Mouse (Mus musculus) heart, embryonic 13.5 days (tissue): ENCODE results near the gene Pnkd. TPM values are rescaled to one million over a fixed set of nuclear protein-coding genes. Genes with fewer than 3 reads are reported as not detected.
A peak's percentile ranks its signal among the peaks of the same experiment; 100 is the strongest.

Source experiments
- ATAC-seq: fragments of 200-750 bp; cut with Nextera tagmentation; 2 replicates; pipeline ENCODE4 v1.8.0; 2017; ENCODE audit warnings: moderate TSS enrichment; ENCODE audit not compliant: insufficient number of reproducible peaks, low FRiP score, low TSS enrichment; ENCODE audit errors: extremely low read depth
- H3K27ac ChIP-seq: fragments of 300-500 bp; sonication (generic); replicated peaks from 2 replicates; pipeline ENCODE4 v1.5.1; 2015; ENCODE audit warnings: moderate library complexity, mild to moderate bottlenecking, inconsistent platforms
- H3K27me3 ChIP-seq: fragments of 300-500 bp; sonication (generic); replicated peaks from 2 replicates; pipeline ENCODE4 v1.6.1; 2015; ENCODE audit warnings: mild to moderate bottlenecking, inconsistent platforms
- H3K36me3 ChIP-seq: fragments of 300-500 bp; sonication (generic); 2 replicates; pipeline ENCODE4 v1.6.1; 2015; ENCODE audit warnings: mild to moderate bottlenecking, inconsistent platforms
- H3K4me1 ChIP-seq: fragments of 300-500 bp; sonication (generic); 2 replicates; pipeline ENCODE4 v1.6.1; 2015; ENCODE audit warnings: inconsistent platforms
- H3K4me2 ChIP-seq: fragments of 300-500 bp; sonication (generic); 2 replicates; pipeline ENCODE4 v1.6.1; 2015; ENCODE audit warnings: inconsistent platforms, mild to moderate bottlenecking, moderate library complexity
- H3K4me3 ChIP-seq: fragments of 300-500 bp; sonication (generic); 2 replicates; pipeline ENCODE4 v1.5.1; 2015; ENCODE audit warnings: moderate library complexity, mild to moderate bottlenecking, inconsistent platforms
- H3K9ac ChIP-seq: fragments of 300-500 bp; sonication (generic); 2 replicates; pipeline ENCODE4 v1.6.1; 2015; ENCODE audit warnings: inconsistent platforms, mild to moderate bottlenecking, moderate library complexity
- H3K9me3 ChIP-seq: fragments of 300-500 bp; sonication (generic); 2 replicates; pipeline ENCODE4 v1.6.1; 2016; ENCODE audit warnings: inconsistent platforms
- WGBS: fragments of 180-500 bp; shearing (Covaris S2); methylation state at CpG from one replicate; pipeline ENCODE4 v1.1.7; 2015; ENCODE audit warnings: mixed read lengths; 5-methylcytosine and 5-hydroxymethylcytosine counted together
- polyA plus RNA-seq: library from polyadenylated mRNA; unstranded; fragments of >200 nt; fragmentation: Nextera tagmentation; extraction: Ambion mirVana; gene quantifications from 2 replicates; pipeline ENCODE4 v1.2.1, GENCODE M21; 2015

Pnkd gene
- 227 and 252 TPM in 2 replicates for polyA plus RNA-seq

- WGBS: under 1% methylated on average over 56 of the region's 56 CpGs
Measured at GRCm38 (mm10) chr1:74284543-74285160, at the start of gene Pnkd, which contains the start of gene Aamp. Gene Pnkd (plus strand): TSS chr1:74284930. Gene Aamp (minus strand): TSS chr1:74284738.

GRCm38 (mm10) chr1:74235938-74236589 lies 48.7 kb upstream of the Pnkd start, which contains the start of gene Arpc2:
Gene Arpc2 (plus strand): TSS chr1:74236084.
- H3K27ac ChIP-seq: peak within 1 kb of the TSS; percentile 95

More at GRCm38 (mm10) chr1:74284543-74285160, at the start of gene Pnkd, which contains the start of gene Aamp:
- Histone ChIP-seq H3K27me3 (no peaks in the 10 kb centered on the region), H3K9me3 (no peaks in the 10 kb centered on the region), H3K27ac (peak within 1 kb of the TSS; percentile 85), H3K4me3 (peak within 1 kb of the TSS; percentile 84), H3K36me3 (peaks cover 67% of the 10 kb centered on the region), H3K9ac (peak within 1 kb of the TSS; percentile 92), H3K4me2 (peak within 1 kb of the TSS; percentile 83), H3K4me1 (peaks cover 53% of the 10 kb centered on the region)
- ATAC-seq: peak; percentile 96

GRCm38 (mm10) chr1:74236590-74237317 lies 48.0 kb upstream of the Pnkd start:
- under 1% methylated on average over 48 of the region's 57 CpGs for WGBS

More at GRCm38 (mm10) chr1:74235938-74236589, 48.7 kb upstream of the Pnkd start, which contains the start of gene Arpc2:
- Histone ChIP-seq H3K4me1 (peaks cover 39% of the 10 kb centered on the region), H3K4me2 (peak within 1 kb of the TSS; percentile 84), H3K9ac (peak within 1 kb of the TSS; percentile 99), H3K27me3 (no peaks in the 10 kb centered on the region), H3K36me3 (0 out of 2 replicates have a peak, but pooled peaks cover 4% of the 10 kb centered on the region), H3K4me3 (peak within 1 kb of the TSS; percentile 91), H3K9me3 (no peaks in the 10 kb centered on the region)
- WGBS: 2% methylated on average over 43 of the region's 55 CpGs
- peak; percentile 87 for ATAC-seq

DNA sequence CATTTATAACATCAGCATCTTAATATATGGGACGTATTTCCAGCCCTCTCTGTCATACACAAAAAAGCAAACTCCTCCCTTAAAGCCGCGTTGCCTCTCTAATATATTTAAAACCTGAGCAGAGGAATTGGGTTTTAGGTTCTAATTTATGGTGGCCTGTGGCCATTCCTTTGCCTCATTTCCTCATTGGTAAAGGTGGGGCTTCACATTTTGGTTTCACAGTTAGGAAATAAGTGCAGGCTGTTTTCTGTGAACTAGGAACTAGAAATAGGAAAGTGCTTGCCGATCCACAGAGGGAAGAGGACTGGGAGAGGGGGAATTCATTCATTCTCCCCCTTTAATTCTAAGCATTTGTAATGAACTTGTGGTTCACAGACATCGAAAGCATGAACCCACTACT lies 47.1 kb upstream of the Pnkd start:
- Histone ChIP-seq H3K4me1 (peaks cover 52% of the 10 kb centered on the region), H3K4me3 (peak overlapping the region; percentile 91), H3K9ac (peak overlapping the region; percentile 99), H3K27ac (peak overlapping the region; percentile 95), H3K27me3 (no peaks in the 10 kb centered on the region), H3K36me3 (0 out of 2 replicates have a peak, but pooled peaks cover 9% of the 10 kb centered on the region), H3K4me2 (peak overlapping the region; percentile 84), H3K9me3 (no peaks in the 10 kb centered on the region)
- 23% methylated on average over 5 of the region's 5 CpGs for WGBS
- ATAC-seq: no peak

More at GRCm38 (mm10) chr1:74236590-74237317, 48.0 kb upstream of the Pnkd start:
- ATAC-seq: peak; percentile 27
- peaks cover 45% of the 10 kb centered on the region for H3K4me1 ChIP-seq
- H3K36me3 ChIP-seq: 0 out of 2 replicates have a peak, but pooled peaks cover 4% of the 10 kb centered on the region
- peak overlapping the region; percentile 84 for H3K4me2 ChIP-seq
- no peaks in the 10 kb centered on the region for H3K9me3 ChIP-seq
- H3K4me3 ChIP-seq: peak overlapping the region; percentile 91
- H3K27me3 ChIP-seq: no peaks in the 10 kb centered on the region
- H3K27ac ChIP-seq: peak overlapping the region; percentile 95
- H3K9ac ChIP-seq: peak overlapping the region; percentile 99

- Histone ChIP-seq H3K4me1 (peaks cover 56% of the 10 kb centered on the region), H3K9me3 (no peaks in the 10 kb centered on the region), H3K36me3 (peaks cover 12% of the 10 kb centered on the region; the same call in 1 of the 2 replicates), H3K9ac (peak overlapping the region; percentile 99), H3K4me3 (peak overlapping the region; percentile 91), H3K27me3 (no peaks in the 10 kb centered on the region), H3K4me2 (peak overlapping the region; percentile 84), H3K27ac (peak overlapping the region; percentile 95)
- no peak for ATAC-seq
- 50% methylated on average over 1 of the region's 1 CpGs for WGBS
Measured at GRCm38 (mm10) chr1:74238136-74238535, 46.6 kb upstream of the Pnkd start.

- H3K9me3 ChIP-seq: no peaks in the 10 kb centered on the region
- WGBS: 7% methylated on average over 7 of the region's 7 CpGs
- no peak for ATAC-seq
- peak overlapping the region; percentile 91 for H3K4me3 ChIP-seq
- H3K27ac ChIP-seq: peak overlapping the region; percentile 95
- peaks cover 67% of the 10 kb centered on the region for H3K4me1 ChIP-seq
- H3K9ac ChIP-seq: peak overlapping the region; percentile 99
- no peaks in the 10 kb centered on the region for H3K27me3 ChIP-seq
- H3K36me3 ChIP-seq: peaks cover 14% of the 10 kb centered on the region; the same call in 1 of the 2 replicates
- peak overlapping the region; percentile 84 for H3K4me2 ChIP-seq
Measured at GRCm38 (mm10) chr1:74239162-74239561, 45.6 kb upstream of the Pnkd start.

DNA sequence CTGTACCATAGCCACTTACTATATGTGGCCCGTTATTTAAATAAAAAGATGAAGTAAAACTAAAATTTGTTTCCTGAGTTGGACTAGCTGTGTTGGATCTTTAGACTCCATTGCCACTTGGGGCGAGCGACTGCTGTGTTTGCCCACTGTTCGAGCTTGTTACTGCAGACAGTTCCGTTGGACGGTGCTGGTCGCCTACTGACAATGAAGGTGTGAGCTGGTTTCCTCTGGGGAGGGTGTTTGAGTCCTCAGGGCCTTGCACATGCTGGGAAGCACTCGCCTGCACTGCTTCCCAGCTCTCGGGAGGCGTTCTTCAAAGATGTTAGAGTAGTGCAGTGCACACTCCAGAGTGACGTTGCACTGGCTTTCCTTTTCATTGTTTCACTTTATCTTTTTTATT lies 45.1 kb upstream of the Pnkd start:
- Histone ChIP-seq H3K9me3 (no peaks in the 10 kb centered on the region), H3K36me3 (peaks cover 14% of the 10 kb centered on the region; the same call in 1 of the 2 replicates), H3K4me2 (peak overlapping the region; percentile 84), H3K9ac (peak overlapping the region; percentile 99), H3K4me1 (peaks cover 71% of the 10 kb centered on the region), H3K4me3 (peak overlapping the region; percentile 91), H3K27ac (peak overlapping the region; percentile 95), H3K27me3 (no peaks in the 10 kb centered on the region)
- no peak for ATAC-seq
- 19% methylated on average over 11 of the region's 11 CpGs for WGBS

DNA sequence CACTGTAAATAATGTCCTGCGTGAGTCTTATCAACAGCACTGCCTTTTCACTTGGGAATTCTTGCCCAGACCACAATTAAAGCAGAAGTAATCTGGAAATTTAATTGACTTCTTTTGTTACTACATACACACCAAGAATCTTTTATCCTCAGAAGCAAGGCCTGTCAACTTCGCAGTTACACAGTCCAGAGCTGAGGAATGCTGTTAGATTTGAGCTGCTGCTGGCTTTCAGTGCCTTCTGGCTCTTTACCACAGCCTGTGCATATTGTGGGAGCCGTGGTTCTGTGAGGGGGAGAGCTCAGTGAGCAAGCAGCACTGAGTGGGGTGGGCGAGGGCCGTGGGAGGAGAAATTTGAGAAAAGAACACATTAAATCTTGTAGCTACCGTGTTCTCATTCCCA lies 44.4 kb upstream of the Pnkd start:
- peak overlapping the region; percentile 84 for H3K4me2 ChIP-seq
- H3K36me3 ChIP-seq: peaks cover 14% of the 10 kb centered on the region; the same call in 1 of the 2 replicates
- H3K9me3 ChIP-seq: no peaks in the 10 kb centered on the region
- H3K9ac ChIP-seq: peak overlapping the region; percentile 99
- no peak for ATAC-seq
- peak overlapping the region; percentile 91; the same call in 1 of the 2 replicates for H3K4me3 ChIP-seq
- no peaks in the 10 kb centered on the region for H3K27me3 ChIP-seq
- WGBS: 16% methylated on average over 6 of the region's 6 CpGs
- peak overlapping the region; percentile 95 for H3K27ac ChIP-seq
- peaks cover 78% of the 10 kb centered on the region for H3K4me1 ChIP-seq

GRCm38 (mm10) chr1:74240832-74241231 lies 43.9 kb upstream of the Pnkd start:
- no peak for ATAC-seq
- Histone ChIP-seq H3K4me3 (0 out of 2 replicates have a peak overlapping the region, but pooled peaks have one; percentile 91), H3K4me1 (peaks cover 82% of the 10 kb centered on the region), H3K27ac (peak overlapping the region; percentile 95), H3K36me3 (peaks cover 15% of the 10 kb centered on the region), H3K9ac (peak overlapping the region; percentile 99), H3K4me2 (peak overlapping the region; percentile 84), H3K27me3 (no peaks in the 10 kb centered on the region), H3K9me3 (no peaks in the 10 kb centered on the region)
- WGBS: 48% methylated on average over 4 of the region's 4 CpGs

DNA sequence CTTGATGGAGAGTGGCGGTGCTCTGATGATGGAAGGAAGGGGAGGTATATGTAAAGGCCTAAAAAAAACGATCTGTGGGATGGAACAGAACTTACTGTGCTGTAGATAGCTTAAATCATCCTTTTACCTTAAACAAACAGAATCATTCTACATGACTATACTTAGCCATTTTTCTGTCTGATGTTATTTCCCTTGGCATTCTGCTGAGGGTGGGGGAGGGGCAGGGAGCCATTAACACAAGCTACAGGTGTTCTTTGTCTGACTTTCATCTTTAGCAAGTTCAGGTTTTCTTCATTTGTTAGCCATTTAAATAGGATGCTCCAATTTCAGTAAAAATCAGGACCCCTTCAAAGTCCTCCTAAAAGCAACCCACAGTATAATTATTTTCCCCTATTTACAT lies 39.2 kb upstream of the Pnkd start:
- no peak for ATAC-seq
- 76% methylated on average over 2 of the region's 2 CpGs for whole genome bisulfite sequencing
- peaks cover 91% of the 10 kb centered on the region for H3K4me1 ChIP-seq
- no peak overlapping the region for H3K27ac ChIP-seq
- H3K4me3 ChIP-seq: no peak overlapping the region
- peaks cover 52% of the 10 kb centered on the region for H3K36me3 ChIP-seq
- H3K4me2 ChIP-seq: no peak overlapping the region
- H3K27me3 ChIP-seq: no peaks in the 10 kb centered on the region
- H3K9me3 ChIP-seq: no peaks in the 10 kb centered on the region
- no peak overlapping the region for H3K9ac ChIP-seq
